7 mouse cellular contexts compared by ENCODE assay signal in the genomic region with DNA sequence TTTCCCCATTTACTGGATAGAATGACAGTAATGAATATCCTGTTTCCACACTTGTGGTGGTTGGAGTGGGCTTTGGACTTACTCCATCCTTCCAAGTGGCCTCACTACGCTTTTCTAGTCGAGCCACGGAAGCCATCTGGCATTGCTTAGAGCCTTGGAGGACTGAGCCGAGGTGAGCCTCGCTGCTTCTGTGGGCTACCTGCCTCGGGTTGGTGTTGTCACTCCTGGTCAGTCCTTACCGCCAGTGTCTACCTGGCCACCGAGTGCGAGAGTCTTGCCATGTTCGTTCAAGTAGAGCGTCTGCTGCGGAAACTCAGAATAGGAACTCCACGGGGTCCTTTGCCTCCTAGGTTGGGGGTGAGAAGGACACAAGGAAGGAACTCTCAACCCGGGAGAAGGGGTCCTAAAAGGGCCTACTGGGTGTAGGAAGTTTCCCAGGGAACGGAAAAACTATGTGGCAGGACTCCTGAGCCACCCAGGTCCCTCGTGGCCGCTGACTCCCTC. TPM values are rescaled to one million over a fixed set of nuclear protein-coding genes. Genes with fewer than 3 reads are reported as not detected.
A peak's percentile ranks its signal among the peaks of the same experiment; 100 is the strongest.
DNase-seq lines count a peak whose midpoint lies in the region; ATAC-seq lines count a peak whose summit lies in the region.

No protein-coding gene starts in this region.

- H3K4me3 ChIP-seq in lung, embryonic 16.5 days (ENCODE audit: low read length), result peak overlapping the region; percentile 48
- H3K4me3 ChIP-seq in forebrain, embryonic 15.5 days, result peak overlapping the region; percentile 36
- H3K4me3 ChIP-seq in limb, embryonic 11.5 days (ENCODE audit: low read depth, low read length), result peak overlapping the region; percentile 39
- H3K4me3 ChIP-seq in neural tube, embryonic 15.5 days (replicated peaks), result peak overlapping the region; percentile 38

- DNase-seq in lung, postnatal 14 days, result no peak
- peak; percentile 56 for DNase-seq in limb, embryonic 11.5 days (ENCODE audit: low spot score)
- DNase-seq in natural killer cell, adult 2 months (ENCODE audit: low spot score in 2 of 2), result no peak
- DNase-seq in lung, postnatal 25 days (ENCODE audit: low spot score), result no peak

- peak overlapping the region; percentile 92 for H3K4me2 ChIP-seq in lung, embryonic 16.5 days (ENCODE audit: low read depth, low read length)
- H3K4me2 ChIP-seq in forebrain, embryonic 15.5 days (replicated peaks), result peak overlapping the region; percentile 55
- peak overlapping the region; percentile 66 for H3K4me2 ChIP-seq in limb, embryonic 11.5 days (ENCODE audit: low read depth, severe bottlenecking)
- peak overlapping the region; percentile 66 for H3K4me2 ChIP-seq in neural tube, embryonic 15.5 days

- H3K36me3 ChIP-seq in lung, embryonic 16.5 days (ENCODE audit: control insufficient read depth, insufficient read depth, low read length), result no peaks in the 10 kb centered on the region
- no peaks in the 10 kb centered on the region for H3K36me3 ChIP-seq in forebrain, embryonic 15.5 days
- no peaks in the 10 kb centered on the region for H3K36me3 ChIP-seq in limb, embryonic 11.5 days (ENCODE audit: control insufficient read depth, insufficient read depth, low read length)
- H3K36me3 ChIP-seq in neural tube, embryonic 15.5 days, result no peaks in the 10 kb centered on the region

- peaks cover 37% of the 10 kb centered on the region for H3K4me1 ChIP-seq in lung, embryonic 16.5 days (replicated peaks; ENCODE audit: control insufficient read depth, insufficient read depth, low read length)
- H3K4me1 ChIP-seq in forebrain, embryonic 15.5 days, result peaks cover 27% of the 10 kb centered on the region
- H3K4me1 ChIP-seq in limb, embryonic 11.5 days (ENCODE audit: control insufficient read depth, insufficient read depth, low read length), result peaks cover 19% of the 10 kb centered on the region
- H3K4me1 ChIP-seq in neural tube, embryonic 15.5 days, result peaks cover 36% of the 10 kb centered on the region

- ATAC-seq in lung, embryonic 16.5 days (ENCODE audit: low read depth), result no peak
- ATAC-seq in forebrain, embryonic 15.5 days (replicated peaks), result no peak
- no peak for ATAC-seq in limb, embryonic 11.5 days (ENCODE audit: insufficient number of reproducible peaks, low FRiP score, low TSS enrichment, low read depth)
- no peak for ATAC-seq in neural tube, embryonic 15.5 days (ENCODE audit: low FRiP score)

- peaks cover 57% of the 10 kb centered on the region for H3K27me3 ChIP-seq in lung, embryonic 16.5 days (ENCODE audit: control insufficient read depth, insufficient read depth, low read depth, low read length)
- peaks cover 65% of the 10 kb centered on the region for H3K27me3 ChIP-seq in forebrain, embryonic 15.5 days
- peaks cover 55% of the 10 kb centered on the region for H3K27me3 ChIP-seq in limb, embryonic 11.5 days (ENCODE audit: control insufficient read depth, insufficient read depth, low read length)
- H3K27me3 ChIP-seq in neural tube, embryonic 15.5 days (replicated peaks), result peaks cover 77% of the 10 kb centered on the region

- WGBS in lung, embryonic 16.5 days, result 4% methylated on average over 17 of the region's 17 CpGs
- WGBS in forebrain, embryonic 15.5 days, result 6% methylated on average over 17 of the region's 17 CpGs
- 3% methylated on average over 17 of the region's 17 CpGs for WGBS in limb, embryonic 11.5 days
- 8% methylated on average over 17 of the region's 17 CpGs for WGBS in neural tube, embryonic 15.5 days

- peak overlapping the region; percentile 68 for H3K9ac ChIP-seq in lung, embryonic 16.5 days (ENCODE audit: low read length)
- H3K9ac ChIP-seq in forebrain, embryonic 15.5 days (replicated peaks), result 0 out of 2 replicates have a peak overlapping the region, but pooled peaks have one; percentile 22
- H3K9ac ChIP-seq in limb, embryonic 11.5 days (ENCODE audit: low read length), result peak overlapping the region; percentile 44; the same call in 1 of the 2 replicates
- no peak overlapping the region for H3K9ac ChIP-seq in neural tube, embryonic 15.5 days (replicated peaks)

- peak overlapping the region; percentile 37 for H3K27ac ChIP-seq in lung, embryonic 16.5 days (ENCODE audit: low read length)
- H3K27ac ChIP-seq in forebrain, embryonic 15.5 days (replicated peaks), result no peak overlapping the region
- no peak overlapping the region for H3K27ac ChIP-seq in limb, embryonic 11.5 days (replicated peaks; ENCODE audit: low read depth, low read length)
- no peak overlapping the region for H3K27ac ChIP-seq in neural tube, embryonic 15.5 days (replicated peaks)

- no peaks in the 10 kb centered on the region for H3K9me3 ChIP-seq in lung, embryonic 16.5 days (ENCODE audit: control insufficient read depth, low read length)
- H3K9me3 ChIP-seq in forebrain, embryonic 15.5 days, result no peaks in the 10 kb centered on the region
- H3K9me3 ChIP-seq in limb, embryonic 11.5 days (ENCODE audit: control insufficient read depth, low read length), result no peaks in the 10 kb centered on the region
- H3K9me3 ChIP-seq in neural tube, embryonic 15.5 days (replicated peaks), result no peaks in the 10 kb centered on the region

RNA-seq across cellular contexts. Expression of a gene that starts 9.1 kb away (rescaled TPM):
- polyA plus RNA-seq in lung, embryonic 16.5 days (2015; fragmentation: Nextera tagmentation; extraction: Ambion mirVana), result 0.15 and 0.73 TPM in 2 replicates
- not detected in 2 replicates for polyA plus RNA-seq in forebrain, embryonic 15.5 days (2015; fragmentation: Nextera tagmentation; extraction: Ambion mirVana)
- polyA plus RNA-seq in limb, embryonic 11.5 days (2014; fragmentation: Nextera tagmentation; extraction: Ambion mirVana), result not detected in 2 replicates
- 0.08 and 2.8 TPM in 2 replicates for polyA plus RNA-seq in neural tube, embryonic 15.5 days (2015; fragmentation: Nextera tagmentation; extraction: Ambion mirVana)

RNA-seq across cellular contexts. Expression of a gene that starts 47.9 kb away (rescaled TPM):
- polyA plus RNA-seq in lung, embryonic 16.5 days (2015; fragmentation: Nextera tagmentation; extraction: Ambion mirVana), result 105 and 108 TPM in 2 replicates
- 81.3 and 82.0 TPM in 2 replicates for polyA plus RNA-seq in forebrain, embryonic 15.5 days (2015; fragmentation: Nextera tagmentation; extraction: Ambion mirVana)
- polyA plus RNA-seq in limb, embryonic 11.5 days (2014; fragmentation: Nextera tagmentation; extraction: Ambion mirVana), result 180 and 189 TPM in 2 replicates
- polyA plus RNA-seq in neural tube, embryonic 15.5 days (2015; fragmentation: Nextera tagmentation; extraction: Ambion mirVana), result 30.3 and 48.6 TPM in 2 replicates

RNA-seq across cellular contexts. Expression of a gene that starts 52.5 kb away (rescaled TPM):
- polyA plus RNA-seq in lung, embryonic 16.5 days (2015; fragmentation: Nextera tagmentation; extraction: Ambion mirVana), result 5.6 and 6.5 TPM in 2 replicates
- 8.3 and 9.1 TPM in 2 replicates for polyA plus RNA-seq in forebrain, embryonic 15.5 days (2015; fragmentation: Nextera tagmentation; extraction: Ambion mirVana)
- 4.0 and 4.7 TPM in 2 replicates for polyA plus RNA-seq in limb, embryonic 11.5 days (2014; fragmentation: Nextera tagmentation; extraction: Ambion mirVana)
- 13.6 and 14.8 TPM in 2 replicates for polyA plus RNA-seq in neural tube, embryonic 15.5 days (2015; fragmentation: Nextera tagmentation; extraction: Ambion mirVana)
